Mouse (Mus musculus): Measurements from ENCODE around the gene Slmap. TPM values are rescaled to one million over a fixed set of nuclear protein-coding genes. Genes with fewer than 3 reads are reported as not detected.
"Not testable (repeated sequence)": the region's sequence is repeated elsewhere in the genome, so short reads cannot be mapped to it uniquely, and the experiment has no call there.

The Slmap gene
- total RNA-seq, 2 experiments from 2014 or later, result 250 to 282 TPM

DNA sequence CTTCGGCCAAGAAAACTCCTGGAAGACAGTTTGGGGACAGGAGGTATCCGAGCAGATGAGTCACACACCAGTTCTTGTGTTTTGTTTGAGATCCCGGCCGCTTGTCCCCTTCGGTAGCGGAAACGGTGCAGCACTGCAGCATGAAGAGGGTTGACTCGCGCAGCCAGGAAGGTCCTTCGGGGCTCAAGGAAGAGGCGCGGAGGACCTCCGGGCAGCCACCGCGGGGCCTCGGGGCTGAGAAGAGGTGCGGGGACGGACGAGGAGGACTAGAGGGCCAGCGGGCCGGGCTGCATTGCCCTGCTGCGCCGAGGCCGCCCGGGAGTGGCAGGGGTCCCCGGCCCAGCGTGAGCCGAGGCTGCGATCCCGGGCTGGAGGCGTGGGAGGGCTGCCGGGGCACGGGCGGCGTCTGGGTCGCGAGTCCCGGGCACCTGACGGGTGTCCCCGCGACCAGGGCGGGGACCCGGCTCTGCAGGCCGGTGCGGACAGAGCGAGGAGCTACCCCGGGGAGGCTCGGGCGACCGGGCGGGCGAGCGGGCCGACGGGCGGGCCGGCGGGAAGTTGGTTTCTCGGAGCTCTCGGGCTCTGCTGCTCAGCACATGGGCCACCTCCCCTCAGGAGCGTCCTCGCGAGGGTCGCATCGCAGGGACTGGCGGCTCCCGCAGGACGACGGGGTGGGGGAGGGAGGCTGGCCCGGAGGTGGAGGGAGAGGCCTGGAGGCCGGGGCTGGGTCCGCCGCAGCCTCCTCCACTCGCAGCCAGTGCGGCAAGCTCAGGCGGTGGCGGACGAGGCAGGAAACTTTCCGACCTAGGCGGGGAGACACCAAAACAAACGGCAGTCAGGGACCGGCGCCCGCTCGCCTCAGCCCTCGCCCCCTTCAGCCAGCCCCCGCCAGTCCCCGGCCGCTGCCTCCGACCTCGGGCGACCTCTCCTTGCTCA is 642 bp downstream of the Slmap start:
- intact Hi-C loops (cut with DNase I), result loop anchor here (2.0 kb wide), 2 partner anchors 39 to 105 kb away; partner anchors contain the start of gene Arf4
- peak; percentile 52 to 65 for DNase-seq

DNA sequence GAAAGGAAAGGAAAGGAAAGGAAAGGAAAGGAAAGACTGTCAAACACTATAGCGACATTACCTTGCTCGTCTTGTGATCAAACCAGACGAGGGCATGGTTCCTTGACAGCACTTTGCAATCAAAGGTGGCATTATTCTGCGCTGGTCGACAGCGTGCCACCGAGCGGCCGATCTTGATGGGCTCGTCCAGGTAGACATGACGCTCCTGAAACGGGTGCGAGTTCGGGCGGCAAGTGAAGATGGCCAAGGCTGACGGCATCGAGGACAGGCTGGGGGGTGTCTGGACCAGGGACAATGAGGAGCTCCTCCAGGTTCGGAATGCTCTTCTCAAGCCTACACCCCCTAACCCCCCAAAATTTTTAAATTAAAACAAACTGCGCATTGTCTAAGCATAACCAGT is 1.5 kb downstream of the Slmap start:
- peak in 1 of 2 experiments; percentile 10 for DNase-seq
- intact Hi-C loops (cut with DNase I), result loop anchor here (2.0 kb wide), 1 partner anchor 38 kb away; no protein-coding TSS in a partner anchor

DNA sequence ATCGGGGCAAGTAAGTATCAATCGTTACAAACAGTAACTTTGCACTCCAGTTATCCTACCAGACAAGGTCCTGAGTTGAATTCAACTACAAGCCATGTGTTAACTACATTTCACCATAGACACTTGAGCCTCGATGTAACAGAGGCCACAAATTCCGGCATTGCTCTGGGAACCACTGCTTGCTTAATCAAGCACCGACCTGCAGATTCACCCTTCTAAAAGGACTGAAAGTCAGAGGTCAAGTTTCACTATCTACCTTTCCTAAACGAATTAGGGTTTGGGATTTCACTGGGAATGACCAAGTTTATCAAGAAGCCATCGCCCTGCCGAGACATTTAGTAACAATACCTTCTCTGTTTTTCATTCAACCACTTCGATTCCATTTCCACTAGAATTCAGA is 2.0 kb downstream of the Slmap start:
- intact Hi-C loops (cut with DNase I), result loop anchor here (2.0 kb wide), 1 partner anchor 38 kb away; no protein-coding TSS in a partner anchor
- DNase-seq, result no peak

DNA sequence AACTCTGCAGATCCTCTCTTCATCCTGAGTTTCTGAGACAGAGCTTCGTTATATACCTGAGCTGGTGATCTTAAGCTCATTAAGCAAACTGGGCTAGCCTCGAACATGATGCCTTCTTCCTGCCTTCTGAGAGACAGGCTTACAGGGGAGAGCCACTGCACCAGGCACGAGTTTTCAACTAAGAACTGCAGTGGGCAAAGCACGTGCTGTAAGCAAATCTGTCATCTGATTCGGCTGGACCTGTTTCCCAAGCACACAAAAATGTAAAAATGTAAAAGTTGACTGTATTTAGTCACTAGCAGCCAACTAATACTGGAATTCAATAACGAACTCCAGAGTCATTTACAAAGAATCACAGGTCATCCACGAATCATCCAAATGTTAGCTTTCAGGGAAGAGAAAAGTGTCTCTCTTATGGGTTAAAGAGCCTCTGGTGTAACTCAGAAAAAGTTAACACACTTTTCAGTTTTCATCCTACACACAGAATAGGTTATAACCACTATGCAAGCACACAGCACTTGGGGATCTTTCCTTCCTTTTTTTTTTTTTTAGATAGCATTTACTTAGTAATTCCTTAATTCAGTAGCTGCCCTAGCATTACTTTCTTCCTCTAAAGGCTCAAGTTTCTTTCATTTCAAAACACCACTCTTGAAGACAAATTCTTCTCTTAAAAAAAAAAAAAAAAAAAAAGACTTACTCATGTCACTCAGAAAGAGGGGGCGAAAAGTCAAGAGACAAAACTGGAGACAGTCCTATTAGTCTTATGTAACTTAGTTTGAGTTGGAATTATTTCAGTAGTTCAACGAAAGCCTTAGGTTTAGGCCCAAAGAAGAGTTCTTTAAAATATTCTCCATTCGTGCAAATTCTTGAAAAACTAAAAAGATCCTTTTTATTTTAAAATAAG is 3.1 kb downstream of the Slmap start:
- intact Hi-C loops (cut with DNase I), result loop anchor here (2.0 kb wide), 1 partner anchor 37 kb away; no protein-coding TSS in a partner anchor
- DNase-seq, result no peak

DNA sequence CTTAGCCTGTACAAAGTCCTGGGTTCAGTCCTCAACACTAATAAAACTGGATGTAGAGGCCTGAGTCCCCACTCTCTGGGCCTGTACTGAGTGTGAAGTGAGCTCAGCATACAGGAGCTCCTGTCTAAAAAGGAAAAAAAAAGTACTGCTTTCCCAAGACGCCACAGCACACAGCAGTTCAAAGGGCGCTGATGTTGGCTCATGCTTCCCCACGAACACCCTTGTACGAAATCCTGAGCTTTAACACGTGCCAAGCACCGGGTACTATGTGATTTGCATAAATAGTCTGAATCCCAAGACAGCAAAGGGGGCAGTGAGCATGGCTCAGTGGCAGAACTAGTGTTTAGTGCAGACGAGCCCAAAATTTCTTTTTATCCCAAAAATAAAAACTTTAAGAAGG is 4.4 kb downstream of the Slmap start:
- intact Hi-C loops (cut with DNase I), result no loop called here
- no peak for DNase-seq

DNA sequence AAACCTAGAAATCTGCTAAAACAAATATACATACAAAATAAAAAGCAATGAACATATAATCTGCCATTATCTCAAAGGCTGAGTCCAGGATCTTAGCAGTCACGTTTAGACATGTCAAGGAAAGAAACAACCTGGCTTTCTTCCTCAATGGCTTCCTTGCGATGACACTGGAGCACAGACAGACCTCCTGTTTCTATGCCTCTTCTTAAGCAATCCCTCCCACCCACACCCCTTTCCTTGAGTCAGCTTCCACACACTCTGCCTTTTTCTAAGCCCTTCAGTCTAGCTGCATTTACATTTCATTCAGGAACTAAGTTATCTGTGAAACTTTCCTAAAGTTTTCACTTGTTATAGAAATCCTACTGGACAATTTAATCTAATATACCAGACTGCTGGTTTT is 6.4 kb downstream of the Slmap start:
- intact Hi-C loops (cut with DNase I), result no loop called here
- no peak for DNase-seq

DNA sequence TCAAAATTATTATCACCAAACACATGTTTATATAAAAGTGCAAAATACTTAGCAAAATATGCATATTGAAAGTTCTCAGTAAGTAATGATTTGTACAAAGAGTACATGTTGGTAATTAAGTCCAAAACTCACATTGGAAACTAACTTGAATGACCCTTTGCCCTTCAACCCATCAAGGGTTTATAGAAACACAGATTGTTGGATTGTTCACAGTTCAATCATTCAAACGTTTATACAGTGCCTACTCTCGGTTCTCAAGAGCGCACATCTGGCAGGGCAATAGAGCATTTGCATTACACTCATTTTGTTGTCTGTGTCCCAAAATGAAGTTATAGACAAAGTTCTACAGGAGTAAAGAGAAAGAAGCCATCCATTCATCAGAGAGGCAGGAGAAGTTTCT is 8.8 kb downstream of the Slmap start:
- no peak for DNase-seq
- intact Hi-C loops (cut with DNase I), result no loop called here

DNA sequence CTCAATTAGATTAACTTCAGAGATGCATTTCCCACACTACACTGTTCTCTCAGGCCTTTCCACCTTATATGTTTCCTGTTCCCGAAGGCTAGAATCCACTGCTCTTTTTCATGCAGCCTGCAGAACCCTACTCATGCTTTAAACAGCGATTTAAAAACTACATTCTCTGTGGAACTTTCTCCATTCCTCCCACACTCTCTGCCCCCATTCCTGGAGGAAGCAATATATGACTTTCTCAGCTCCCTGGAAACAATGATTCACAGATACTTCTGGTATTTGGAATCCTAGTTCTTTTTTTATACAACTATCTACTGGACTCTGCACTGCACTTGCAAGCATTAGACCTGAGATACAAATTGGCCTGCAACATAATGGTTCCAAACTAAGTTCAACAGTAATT is 11.6 kb downstream of the Slmap start:
- no peak for DNase-seq
- intact Hi-C loops (cut with DNase I), result no loop called here

DNA sequence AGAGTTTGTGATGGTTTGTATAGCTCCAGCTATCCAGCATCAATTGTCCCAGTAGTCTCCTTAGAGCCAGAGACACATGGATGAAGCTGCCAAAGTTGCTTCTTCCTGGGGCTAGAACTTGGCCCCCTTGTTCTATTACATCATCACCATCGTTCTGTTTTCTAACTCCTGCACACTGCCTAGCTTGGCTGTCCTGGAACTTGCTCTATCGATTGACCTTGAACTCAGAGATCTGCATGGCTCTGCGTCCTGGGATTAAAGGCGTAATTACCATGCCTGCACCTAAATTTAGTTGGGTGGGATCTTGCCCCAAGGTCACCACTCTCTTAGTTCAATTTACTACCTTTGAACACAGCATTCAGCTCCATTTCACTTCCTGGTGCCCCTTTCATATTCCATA is 14.9 kb downstream of the Slmap start:
- intact Hi-C loops (cut with DNase I), result no loop called here

DNA sequence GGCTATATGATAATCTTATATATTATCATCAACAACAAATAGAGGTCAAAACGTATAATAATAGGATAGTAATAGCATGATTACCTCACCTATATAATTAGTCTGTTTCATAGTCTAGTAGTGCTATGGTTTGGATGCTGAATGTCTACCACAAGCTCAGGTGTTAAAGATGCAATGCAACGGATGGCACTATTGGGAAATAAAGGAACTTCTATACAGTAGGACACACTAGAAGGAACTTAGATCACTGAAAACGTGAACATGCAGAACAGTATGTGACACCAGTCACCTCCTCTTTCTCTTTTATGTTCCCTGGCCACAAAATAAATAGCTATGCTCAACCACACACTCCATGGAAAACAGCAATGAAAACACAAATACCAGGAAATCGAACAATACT is 16.9 kb downstream of the Slmap start:
- intact Hi-C loops (cut with DNase I), result no loop called here
- no peak for DNase-seq

More for the DNA sequence above, 14.9 kb downstream of the Slmap start:
- DNase-seq, result no peak

DNA sequence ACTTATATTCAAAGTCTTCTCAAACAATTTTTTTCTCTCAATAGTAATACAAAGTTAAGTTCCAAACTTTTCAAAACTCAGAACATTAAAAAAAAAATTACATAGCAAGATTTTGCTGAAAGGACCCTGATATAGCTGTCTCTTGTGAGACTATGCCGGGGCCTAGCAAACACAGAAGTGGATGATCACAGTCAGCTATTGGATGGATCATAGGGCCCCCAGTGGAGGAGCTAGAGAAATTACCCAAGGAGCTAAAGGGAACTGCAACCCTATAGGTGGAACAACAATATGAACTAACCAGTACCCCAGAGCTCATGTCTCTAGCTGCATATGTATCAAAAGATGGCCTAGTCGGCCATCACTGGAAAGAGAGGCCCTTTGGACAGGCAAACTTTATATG is 18.5 kb downstream of the Slmap start:
- intact Hi-C loops (cut with DNase I); DNase-seq: not testable (repeated sequence)

DNA sequence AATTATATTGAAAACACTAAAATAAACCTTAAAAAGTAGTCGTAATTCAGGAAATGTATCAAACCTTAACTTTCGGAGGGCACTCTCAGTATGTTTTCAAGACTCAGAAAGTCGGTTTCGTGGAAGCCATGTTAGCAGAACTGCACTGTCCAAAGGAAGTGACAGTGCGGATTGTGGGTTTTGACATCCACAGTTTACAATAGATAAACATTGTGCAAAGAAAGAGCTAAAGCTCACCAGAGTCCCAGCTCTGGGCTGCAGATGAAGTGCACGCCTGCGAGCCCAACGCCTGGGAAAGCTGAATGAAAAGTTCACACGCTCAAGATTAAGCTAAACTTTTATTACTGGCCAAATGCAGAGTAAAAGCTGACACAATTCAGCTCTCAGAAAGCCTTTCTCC is 18.9 kb downstream of the Slmap start:
- intact Hi-C loops (cut with DNase I), result no loop called here
- no peak for DNase-seq

DNA sequence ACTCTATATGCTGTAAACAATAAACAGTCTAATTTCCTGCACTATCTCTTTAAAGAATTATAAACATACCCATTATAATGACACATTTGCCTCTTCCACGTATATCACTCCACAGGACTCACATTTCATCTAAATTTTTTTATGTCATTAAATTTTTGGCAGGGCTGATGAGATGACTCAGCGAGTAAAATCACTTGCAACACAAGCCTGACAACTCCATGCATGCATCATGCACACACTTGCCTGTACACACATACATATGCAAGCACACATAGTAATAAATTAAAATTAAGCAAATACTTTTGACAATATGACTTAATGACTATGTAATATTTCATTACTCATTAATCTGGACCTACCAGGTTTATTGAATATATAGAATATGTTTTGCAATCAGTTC is 24.2 kb downstream of the Slmap start:
- intact Hi-C loops (cut with DNase I), result no loop called here
- no peak for DNase-seq

DNA sequence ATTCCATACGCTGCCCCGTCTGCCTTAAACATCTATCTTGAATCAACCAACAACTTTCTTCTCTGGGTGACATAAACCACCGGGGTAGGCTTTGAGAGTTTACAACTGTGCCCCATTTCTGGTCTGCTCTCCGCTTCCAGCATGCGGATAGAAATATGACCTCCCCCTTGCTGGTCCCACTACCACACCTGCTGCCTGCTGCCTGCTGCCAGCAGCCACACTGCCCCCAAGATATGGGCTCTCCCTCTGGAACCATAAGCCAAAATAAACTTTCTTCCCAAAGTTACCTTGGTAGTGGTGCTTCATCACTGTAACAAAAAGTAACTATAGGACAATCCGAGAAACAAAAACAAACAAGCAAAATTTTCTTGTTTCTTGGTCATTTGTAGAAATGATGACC is 26.6 kb downstream of the Slmap start:
- intact Hi-C loops (cut with DNase I), result no loop called here
- DNase-seq, result no peak

DNA sequence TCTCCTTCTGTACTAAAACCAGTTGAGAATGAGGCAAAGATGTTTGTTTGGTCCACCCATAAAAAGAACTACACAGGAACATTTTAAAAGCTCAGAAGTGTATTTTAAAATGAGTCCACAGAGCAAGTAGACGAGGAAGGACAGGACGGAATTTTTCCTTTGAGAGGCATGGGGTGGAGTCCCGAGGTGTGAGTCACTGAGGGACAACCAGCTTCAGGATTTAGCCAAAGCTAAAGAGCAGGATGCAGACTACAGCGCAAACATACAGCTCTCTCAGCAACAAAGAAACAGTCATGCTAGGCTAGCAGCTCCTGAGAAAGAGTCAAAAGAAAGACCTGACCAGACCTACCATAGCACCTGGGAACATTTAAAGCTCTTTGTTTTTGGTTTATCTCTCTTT is 27.4 kb downstream of the Slmap start:
- intact Hi-C loops (cut with DNase I), result no loop called here

DNA sequence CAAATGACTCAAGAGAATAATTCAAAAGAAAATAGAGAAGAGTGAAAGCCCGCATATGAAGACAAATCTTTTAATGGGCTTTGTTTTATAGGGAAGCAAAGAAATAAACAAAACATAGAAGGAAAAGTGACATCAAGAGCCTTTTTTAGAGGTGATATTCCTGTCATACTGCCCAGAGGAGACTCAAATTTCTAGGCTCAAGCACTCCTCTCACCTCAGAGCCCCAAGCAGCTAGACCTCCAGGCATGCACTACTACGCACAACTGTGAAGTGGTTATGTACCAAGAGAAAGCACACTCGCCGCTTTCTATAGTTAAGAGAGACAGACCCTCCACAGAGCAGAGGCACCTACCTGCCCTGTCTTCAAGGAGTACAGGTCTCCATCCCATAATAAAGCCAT is 30.2 kb downstream of the Slmap start:
- DNase-seq, result no peak
- intact Hi-C loops (cut with DNase I), result no loop called here

More for the DNA sequence above, 27.4 kb downstream of the Slmap start:
- no peak for DNase-seq

DNA sequence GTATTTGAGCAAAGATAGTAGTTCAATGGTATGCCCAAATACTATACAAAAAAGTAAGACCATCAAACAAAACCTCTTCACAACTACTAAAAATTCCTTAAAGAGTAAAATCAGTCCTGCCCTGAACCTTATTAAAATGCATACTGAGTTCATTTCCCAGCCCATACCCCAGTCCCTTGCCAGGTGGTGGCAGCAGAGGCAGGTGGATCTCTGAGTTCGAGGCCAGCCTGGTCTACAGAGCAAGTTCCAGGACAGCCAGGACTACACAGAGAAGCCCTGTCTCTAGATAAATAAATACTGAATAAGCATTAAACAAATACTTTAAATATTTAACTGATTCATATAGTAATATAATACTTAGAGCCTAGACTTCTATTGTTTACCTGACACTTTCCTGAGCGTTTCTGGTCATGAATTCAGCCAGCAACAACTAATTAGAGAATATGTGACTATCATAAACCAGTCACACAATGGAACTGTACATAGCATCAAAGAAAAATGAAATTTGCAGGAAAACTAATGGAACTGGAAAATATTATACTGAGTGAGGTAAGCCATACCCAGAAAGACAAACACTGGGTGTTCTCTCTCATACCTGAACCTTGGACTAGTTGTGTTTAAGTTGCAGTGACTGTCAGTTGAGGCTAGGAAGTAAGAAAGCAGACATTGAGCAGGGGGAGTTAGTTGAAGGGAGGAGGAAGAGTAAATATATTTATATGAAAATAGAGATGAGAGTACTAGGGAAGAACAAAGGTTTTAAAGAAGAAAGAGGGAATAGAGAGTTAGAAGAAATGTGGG is 34.4 kb downstream of the Slmap start:
- no peak for DNase-seq
- intact Hi-C loops (cut with DNase I), result no loop called here

DNA sequence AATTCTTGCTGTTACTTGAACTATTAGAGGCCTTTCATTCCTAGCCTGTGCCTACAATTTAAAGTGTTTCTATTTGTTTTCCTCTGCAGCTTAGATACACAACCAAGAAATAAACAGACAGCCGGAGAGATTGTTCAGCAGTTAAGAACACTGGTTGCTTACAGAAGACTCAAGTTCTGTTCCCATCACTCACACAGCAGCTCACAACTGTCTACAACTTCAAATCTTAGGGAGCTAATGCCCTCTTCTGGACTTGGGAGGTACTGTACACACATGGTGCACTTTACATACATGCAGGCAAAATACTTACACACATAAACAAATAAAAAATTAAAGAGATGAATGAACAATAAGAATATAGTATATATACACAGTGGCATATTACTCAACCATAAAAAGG is 39.7 kb downstream of the Slmap start:
- DNase-seq, result no peak
- intact Hi-C loops (cut with DNase I), result loop anchor here (2.0 to 5.0 kb wide), 2 partner anchors 38 to 142 kb away; partner anchors contain the start of gene Arf4

DNA sequence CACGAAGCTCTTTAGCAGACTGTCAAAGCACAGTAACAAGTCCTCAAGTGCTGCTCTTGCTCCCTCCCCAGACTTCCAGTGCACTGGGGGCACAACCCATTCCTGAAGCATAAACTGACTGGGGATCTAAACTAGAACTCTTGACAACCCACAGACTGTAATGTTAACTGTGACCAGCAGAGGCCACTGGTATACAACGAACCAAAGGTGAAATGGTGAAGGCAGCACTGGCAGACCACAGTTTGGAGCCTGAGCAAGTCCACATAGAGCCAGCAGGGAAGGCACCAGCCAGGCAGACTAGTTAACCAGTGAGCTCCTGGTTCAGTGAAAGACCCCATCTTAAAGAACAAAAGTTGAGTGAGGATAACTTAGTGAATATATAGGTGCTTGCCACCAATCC is 43.6 kb downstream of the Slmap start:
- intact Hi-C loops (cut with DNase I), result loop anchor here (5.0 kb wide), 1 partner anchor 86 kb away; no protein-coding TSS in a partner anchor
- DNase-seq, result peak; percentile 71 to 82
